Mouse (Mus musculus): ENCODE data around the gene Srcin1. TPM values are rescaled to one million over a fixed set of nuclear protein-coding genes. Genes with fewer than 3 reads are reported as not detected.
A peak's percentile ranks its signal among the peaks of the same experiment; 100 is the strongest.

The Srcin1 gene
- polyA plus RNA-seq, 1 experiment from 2014 or later = 11.9 TPM

DNA sequence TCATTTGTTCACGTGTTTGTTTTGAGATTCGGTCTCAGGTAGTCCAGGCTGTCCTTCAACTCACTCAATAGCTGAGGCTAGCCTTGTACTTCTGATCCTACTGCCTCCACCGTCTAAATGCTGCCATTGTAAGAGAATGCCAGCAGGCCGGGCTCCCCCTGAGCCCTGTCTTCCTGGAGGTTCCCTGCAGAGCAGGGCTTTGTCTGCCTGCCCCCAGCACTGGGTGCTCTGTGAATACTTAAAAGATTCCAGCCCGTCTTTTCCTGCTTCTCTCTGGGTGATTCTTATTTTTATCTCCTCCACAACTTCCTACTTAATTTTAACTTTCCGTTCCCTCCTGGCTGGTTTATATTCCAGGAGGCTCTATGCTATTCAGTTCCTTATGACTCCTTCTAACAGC lies 26.2 kb upstream of the Srcin1 start:
- no peak overlapping the region for H3K4me2 ChIP-seq
- no peaks in the 10 kb centered on the region for H3K36me3 ChIP-seq
- H3K4me3 ChIP-seq = no peak overlapping the region
- no peaks in the 10 kb centered on the region for H3K27me3 ChIP-seq
- WGBS = 22% methylated on average over 6 of the region's 6 CpGs
- H3K4me1 ChIP-seq (replicated peaks) = no peaks in the 10 kb centered on the region
- no peak overlapping the region for H3K27ac ChIP-seq (replicated peaks)
- no peak for ATAC-seq (ENCODE audit: low FRiP score, low read depth)
- no peaks in the 10 kb centered on the region for H3K9me3 ChIP-seq
- H3K9ac ChIP-seq = no peak overlapping the region

DNA sequence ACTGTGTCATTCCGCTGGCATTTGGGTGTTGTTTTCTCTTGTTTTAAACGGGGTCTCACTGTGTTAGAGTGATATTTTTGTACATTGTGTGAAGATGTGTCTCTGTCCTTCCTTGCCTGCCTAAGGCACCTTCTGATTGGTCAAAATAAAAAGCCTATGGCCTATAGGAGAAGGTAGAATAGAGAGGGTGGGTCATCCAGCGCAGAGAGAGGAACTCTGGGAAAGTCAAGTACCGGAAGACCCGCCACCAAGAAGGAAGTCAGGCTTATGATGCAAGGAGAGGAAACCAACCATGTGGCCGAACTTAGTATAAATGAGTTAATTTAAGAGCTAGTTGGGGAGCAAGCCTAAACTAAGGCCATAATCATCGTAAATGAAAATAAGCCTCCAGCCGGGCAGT lies 23.1 kb upstream of the Srcin1 start:
- ATAC-seq (ENCODE audit: low FRiP score, low read depth) = no peak
- Histone ChIP-seq H3K9ac (no peak overlapping the region), H3K4me3 (no peak overlapping the region), H3K27me3 (no peaks in the 10 kb centered on the region), H3K4me1 (replicated peaks) (no peaks in the 10 kb centered on the region), H3K4me2 (no peak overlapping the region), H3K9me3 (no peaks in the 10 kb centered on the region), H3K36me3 (no peaks in the 10 kb centered on the region), H3K27ac (replicated peaks) (no peak overlapping the region)
- WGBS = 89% methylated on average over 8 of the region's 8 CpGs

DNA sequence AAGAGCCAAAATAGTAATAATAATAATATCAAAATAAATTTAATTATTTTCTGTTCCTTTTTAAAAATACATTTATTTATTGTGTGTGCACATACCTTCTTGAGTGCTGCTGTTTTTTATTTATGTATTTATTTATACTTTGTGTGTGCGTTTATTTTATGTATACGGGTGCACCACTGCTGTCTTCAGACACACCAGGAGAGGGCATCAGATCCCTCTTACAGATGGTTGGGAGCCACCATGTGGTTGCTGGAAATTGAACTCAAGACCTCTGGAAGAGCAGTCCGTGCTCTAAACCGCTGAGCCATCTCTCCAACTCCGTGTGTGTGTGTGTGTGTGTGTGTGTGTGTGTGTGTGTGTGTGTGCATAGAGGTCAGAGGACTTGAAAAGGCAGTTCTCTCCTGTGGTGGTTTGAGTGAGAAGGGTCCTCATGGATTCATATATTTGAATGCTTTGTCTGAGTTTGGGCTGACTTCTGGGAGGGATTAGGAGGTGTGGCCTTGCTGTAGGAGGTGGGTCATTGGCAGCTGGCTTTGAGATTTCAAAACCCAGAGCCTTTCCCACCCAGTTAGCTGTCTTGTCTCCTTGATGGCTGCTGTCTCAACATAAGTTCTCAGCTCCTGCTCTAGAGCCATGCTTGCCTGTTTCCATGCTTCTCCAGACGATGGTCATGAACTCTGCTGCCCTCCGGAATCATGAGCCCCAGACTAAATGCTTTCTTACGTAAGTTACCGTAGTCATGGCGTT lies 22.1 kb upstream of the Srcin1 start:
- Histone ChIP-seq H3K27ac (replicated peaks) (no peak overlapping the region), H3K36me3 (no peaks in the 10 kb centered on the region), H3K4me1 (replicated peaks) (no peaks in the 10 kb centered on the region), H3K9ac (no peak overlapping the region), H3K27me3 (no peaks in the 10 kb centered on the region), H3K4me2 (no peak overlapping the region), H3K9me3 (no peaks in the 10 kb centered on the region), H3K4me3 (no peak overlapping the region)
- ATAC-seq (ENCODE audit: low FRiP score, low read depth) = no peak
- 81% methylated on average over 10 of the region's 10 CpGs for WGBS

DNA sequence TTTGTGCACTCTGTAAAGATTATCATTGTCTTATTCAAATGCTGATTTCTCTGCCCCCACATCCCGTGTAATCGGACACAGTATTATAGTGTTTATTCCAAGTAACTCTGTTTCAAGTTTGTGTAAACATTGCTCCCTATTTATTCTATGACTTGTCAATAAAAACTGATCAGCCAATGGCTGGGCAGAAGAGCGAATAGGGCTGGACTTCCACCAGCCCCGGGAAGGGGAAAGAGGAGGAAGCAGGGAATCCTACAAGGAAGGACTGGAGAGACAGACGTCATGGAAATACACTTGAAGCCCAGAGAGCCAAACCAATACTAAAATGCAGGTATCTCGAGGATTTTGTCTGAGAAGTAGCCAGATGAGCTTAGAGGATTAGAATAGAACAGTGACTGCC lies 18.1 kb upstream of the Srcin1 start:
- H3K4me2 ChIP-seq = no peak overlapping the region
- H3K27ac ChIP-seq (replicated peaks) = no peak overlapping the region
- 49% methylated on average over 6 of the region's 6 CpGs for WGBS

DNA sequence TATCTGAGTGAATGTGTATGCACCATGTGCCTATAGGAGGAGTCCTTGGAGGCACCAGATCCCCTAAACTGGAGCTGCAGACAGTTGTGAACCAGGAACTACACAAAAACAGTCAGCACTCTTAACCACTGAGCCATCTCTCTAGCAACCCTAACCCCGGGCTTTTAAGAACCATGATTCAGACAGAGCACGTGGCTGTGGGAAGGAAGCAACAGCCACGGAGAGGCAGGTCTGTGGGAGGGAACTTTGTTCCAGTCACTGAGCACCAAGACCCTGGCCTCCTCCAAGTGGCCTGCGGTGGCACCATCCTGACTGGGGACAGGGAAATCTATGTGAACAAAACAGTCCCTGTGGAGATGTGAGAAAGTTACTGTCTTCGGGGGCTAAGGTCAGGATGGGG lies 15.9 kb upstream of the Srcin1 start:
- H3K4me3 ChIP-seq = no peak overlapping the region
- no peak overlapping the region for H3K27ac ChIP-seq (replicated peaks)
- H3K36me3 ChIP-seq = no peaks in the 10 kb centered on the region
- no peaks in the 10 kb centered on the region for H3K27me3 ChIP-seq
- ATAC-seq (ENCODE audit: low FRiP score, low read depth) = no peak
- peaks cover 6% of the 10 kb centered on the region for H3K4me1 ChIP-seq (replicated peaks)
- no peak overlapping the region for H3K4me2 ChIP-seq
- 32% methylated on average over 5 of the region's 5 CpGs for WGBS
- no peak overlapping the region for H3K9ac ChIP-seq
- H3K9me3 ChIP-seq = no peaks in the 10 kb centered on the region

More for the DNA sequence above, 18.1 kb upstream of the Srcin1 start:
- no peaks in the 10 kb centered on the region for H3K9me3 ChIP-seq
- peaks cover 6% of the 10 kb centered on the region for H3K4me1 ChIP-seq (replicated peaks)
- no peak overlapping the region for H3K9ac ChIP-seq
- no peak overlapping the region for H3K4me3 ChIP-seq
- H3K36me3 ChIP-seq = no peaks in the 10 kb centered on the region
- no peak for ATAC-seq (ENCODE audit: low FRiP score, low read depth)
- H3K27me3 ChIP-seq = no peaks in the 10 kb centered on the region

DNA sequence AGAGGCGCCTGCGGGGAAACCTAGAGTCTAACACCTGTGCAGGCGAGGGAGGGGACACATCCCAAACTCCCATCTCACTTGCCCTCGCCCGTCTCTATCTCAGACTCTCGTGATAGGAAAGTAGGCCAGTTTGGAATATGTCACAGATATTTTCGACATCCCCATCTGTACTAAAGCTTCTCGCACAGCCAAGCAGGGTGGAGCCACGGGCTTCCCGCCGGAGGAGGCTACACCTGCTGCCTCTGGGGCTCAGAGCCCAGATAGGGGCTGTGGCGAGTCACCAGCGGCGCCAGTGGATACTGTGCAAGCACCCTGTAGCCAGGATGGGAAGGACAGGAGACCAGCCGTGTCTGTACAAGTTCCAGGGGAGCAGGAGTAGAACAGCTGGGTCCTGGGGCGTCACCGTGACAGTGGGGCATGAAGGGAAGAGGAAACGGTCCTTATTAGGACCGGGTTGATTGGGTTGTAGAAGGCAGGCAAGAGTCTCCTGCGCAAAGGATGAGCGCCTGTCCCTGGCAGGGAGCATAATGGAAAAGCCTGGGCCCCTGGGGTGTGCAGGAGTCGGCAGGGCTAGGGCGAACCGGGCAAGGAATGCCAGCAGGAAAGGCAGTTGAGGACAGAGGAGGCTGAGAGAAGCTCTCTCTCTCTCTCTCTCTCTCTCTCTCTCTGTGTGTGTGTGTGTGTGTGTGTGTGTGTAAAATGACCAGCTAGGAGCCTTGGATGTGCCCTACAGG lies 14.4 kb upstream of the Srcin1 start:
- Histone ChIP-seq H3K4me1 (replicated peaks) (peaks cover 6% of the 10 kb centered on the region), H3K9ac (no peak overlapping the region)
- 29% methylated on average over 24 of the region's 24 CpGs for WGBS

DNA sequence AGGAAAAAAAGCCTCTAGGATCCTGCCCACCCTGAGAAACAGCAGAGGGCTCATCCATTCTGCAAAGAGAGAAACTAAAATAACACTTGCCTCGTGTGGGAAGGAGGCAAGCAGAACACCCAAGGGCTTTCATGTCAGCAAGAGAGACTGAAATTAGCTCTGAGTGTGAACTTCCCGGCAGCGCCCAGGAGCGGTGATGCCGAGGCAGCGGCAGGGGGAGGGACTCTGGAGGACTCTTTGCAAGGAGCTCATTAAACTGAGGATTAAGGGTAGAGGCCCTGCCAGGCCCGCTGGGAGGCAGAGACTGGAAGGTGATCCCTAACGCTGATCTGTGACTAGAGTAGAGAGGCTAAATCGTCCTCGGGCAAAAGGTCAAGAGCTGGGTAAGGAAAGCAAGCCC lies 13.2 kb upstream of the Srcin1 start:
- WGBS = 6% methylated on average over 10 of the region's 10 CpGs
- Histone ChIP-seq H3K9ac (no peak overlapping the region), H3K36me3 (no peaks in the 10 kb centered on the region), H3K4me1 (replicated peaks) (peaks cover 6% of the 10 kb centered on the region), H3K4me2 (no peak overlapping the region), H3K27ac (replicated peaks) (no peak overlapping the region), H3K9me3 (no peaks in the 10 kb centered on the region), H3K4me3 (no peak overlapping the region), H3K27me3 (no peaks in the 10 kb centered on the region)
- no peak for ATAC-seq (ENCODE audit: low FRiP score, low read depth)

More for the DNA sequence above, 14.4 kb upstream of the Srcin1 start:
- no peak for ATAC-seq (ENCODE audit: low FRiP score, low read depth)
- Histone ChIP-seq H3K36me3 (no peaks in the 10 kb centered on the region), H3K4me3 (no peak overlapping the region), H3K4me2 (peak overlapping the region; percentile 14), H3K27ac (replicated peaks) (no peak overlapping the region), H3K27me3 (no peaks in the 10 kb centered on the region), H3K9me3 (no peaks in the 10 kb centered on the region)

DNA sequence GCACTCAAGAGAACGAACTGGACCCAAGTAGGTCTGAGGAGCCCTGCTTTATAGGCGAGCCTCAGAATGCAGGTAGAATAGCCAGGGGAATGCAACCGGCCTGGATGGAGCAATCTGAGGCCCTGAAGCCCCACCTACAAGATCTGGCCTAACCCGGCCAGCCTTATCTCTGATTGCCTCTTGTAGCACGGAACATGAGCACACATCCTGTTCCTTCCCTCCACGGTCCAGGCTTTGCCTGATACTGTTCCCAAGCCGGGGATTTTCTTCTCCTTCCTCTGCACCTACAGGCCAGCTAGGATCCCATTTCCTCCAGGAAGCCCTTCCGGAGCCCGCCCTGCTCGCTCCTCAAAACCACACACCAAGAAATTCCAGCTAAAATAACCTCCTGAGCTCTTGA lies 9.9 kb upstream of the Srcin1 start:
- Histone ChIP-seq H3K27ac (replicated peaks) (no peak overlapping the region), H3K4me3 (no peak overlapping the region), H3K4me2 (no peak overlapping the region), H3K9me3 (no peaks in the 10 kb centered on the region), H3K4me1 (replicated peaks) (peaks cover 6% of the 10 kb centered on the region), H3K27me3 (no peaks in the 10 kb centered on the region), H3K36me3 (no peaks in the 10 kb centered on the region), H3K9ac (no peak overlapping the region)
- ATAC-seq (ENCODE audit: low FRiP score, low read depth) = no peak
- 84% methylated on average over 10 of the region's 10 CpGs for WGBS

DNA sequence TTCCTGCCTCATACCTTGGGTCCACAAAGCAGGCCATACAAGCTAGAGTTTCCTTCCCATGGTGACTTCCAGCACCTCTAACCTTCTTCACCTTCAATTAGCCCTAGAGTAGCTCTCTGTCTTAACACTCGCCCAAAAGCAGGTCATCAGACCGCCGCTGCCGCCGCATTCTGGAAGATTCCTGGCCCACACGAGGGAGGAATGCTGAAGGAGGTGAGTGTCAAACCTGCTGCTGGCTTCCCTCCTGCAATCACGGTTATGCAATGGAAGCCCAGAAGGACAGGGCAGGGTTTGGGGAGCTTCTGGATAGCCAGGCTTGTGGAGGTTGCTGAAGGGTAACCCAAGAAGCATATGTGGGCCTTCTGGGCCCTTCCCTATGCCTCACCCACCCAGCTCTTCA lies 8.5 kb upstream of the Srcin1 start:
- Histone ChIP-seq H3K27me3 (no peaks in the 10 kb centered on the region), H3K4me3 (no peak overlapping the region), H3K4me1 (replicated peaks) (no peaks in the 10 kb centered on the region; the same call in 1 of the 2 replicates), H3K4me2 (no peak overlapping the region), H3K27ac (replicated peaks) (no peak overlapping the region), H3K36me3 (no peaks in the 10 kb centered on the region), H3K9me3 (no peaks in the 10 kb centered on the region), H3K9ac (no peak overlapping the region)
- 75% methylated on average over 7 of the region's 7 CpGs for WGBS
- no peak for ATAC-seq (ENCODE audit: low FRiP score, low read depth)

DNA sequence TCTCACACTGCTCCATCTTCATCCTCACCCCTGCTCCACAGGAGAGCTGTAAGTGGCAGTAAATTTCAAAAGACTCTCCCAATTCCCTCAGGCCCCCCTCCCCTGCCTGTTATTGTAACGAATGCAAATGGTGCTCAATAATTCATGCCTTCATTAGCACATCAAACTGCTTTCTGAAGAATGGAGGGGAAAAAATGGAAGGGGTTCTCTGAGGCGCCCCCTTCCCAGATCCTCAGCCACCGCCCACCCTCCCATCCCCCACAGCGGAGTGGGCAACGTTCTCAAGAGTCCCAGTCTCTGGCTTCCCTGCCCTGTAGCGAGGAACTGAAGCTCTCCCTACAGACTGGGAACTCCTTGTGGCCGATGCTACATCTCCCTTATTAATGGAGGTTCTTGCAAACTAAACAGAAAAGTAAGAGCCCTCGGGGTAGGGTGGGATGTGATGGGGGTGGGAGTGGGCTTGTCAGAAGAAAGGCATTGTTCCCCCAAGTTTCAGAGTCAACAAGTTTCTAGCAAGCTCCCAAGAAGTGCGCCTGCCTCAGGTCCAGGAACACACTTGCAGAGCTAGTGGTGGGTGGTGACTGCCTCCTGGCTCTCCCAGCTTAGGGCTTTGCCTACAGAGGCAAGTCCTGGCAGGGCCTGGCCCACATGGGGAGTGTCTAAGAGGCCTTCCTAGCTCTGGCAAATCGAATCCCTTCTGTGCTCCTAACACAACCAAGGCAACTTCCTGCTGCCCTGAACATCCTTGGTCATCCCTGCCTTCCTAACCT lies 3.3 kb upstream of the Srcin1 start:
- Histone ChIP-seq H3K4me3 (no peak overlapping the region), H3K9me3 (no peaks in the 10 kb centered on the region), H3K4me2 (no peak overlapping the region), H3K9ac (no peak overlapping the region), H3K36me3 (no peaks in the 10 kb centered on the region), H3K4me1 (replicated peaks) (peaks cover 12% of the 10 kb centered on the region), H3K27ac (replicated peaks) (no peak overlapping the region), H3K27me3 (no peaks in the 10 kb centered on the region)
- 11% methylated on average over 10 of the region's 10 CpGs for WGBS
- no peak for ATAC-seq (ENCODE audit: low FRiP score, low read depth)

DNA sequence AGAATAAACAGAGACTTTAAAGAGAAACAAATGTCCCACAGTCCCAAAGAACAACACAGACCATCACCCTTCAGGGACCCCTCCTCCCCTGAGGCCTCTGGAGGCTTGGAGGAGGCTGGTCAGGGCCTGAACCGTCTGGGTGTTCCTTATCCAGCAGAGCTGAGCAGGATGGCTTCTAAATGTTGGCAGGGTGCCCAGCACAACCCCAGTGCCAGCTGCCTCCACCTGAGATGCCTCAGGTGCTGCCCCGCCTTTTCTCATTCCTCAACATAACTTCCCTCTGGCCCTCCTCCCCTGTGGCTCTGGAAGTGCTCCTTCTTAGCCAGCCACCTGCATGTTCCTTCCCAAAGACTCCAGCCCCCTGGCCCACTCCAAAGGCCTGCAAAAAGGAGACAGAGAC lies 2.3 kb upstream of the Srcin1 start:
- H3K27me3 ChIP-seq = no peaks in the 10 kb centered on the region
- H3K4me3 ChIP-seq = no peak overlapping the region
- no peak overlapping the region for H3K4me2 ChIP-seq
- ATAC-seq (ENCODE audit: low FRiP score, low read depth) = no peak
- no peaks in the 10 kb centered on the region for H3K9me3 ChIP-seq
- no peak overlapping the region for H3K9ac ChIP-seq
- 38% methylated on average over 2 of the region's 2 CpGs for WGBS
- peaks cover 21% of the 10 kb centered on the region for H3K4me1 ChIP-seq (replicated peaks)
- no peak overlapping the region for H3K27ac ChIP-seq (replicated peaks)
- H3K36me3 ChIP-seq = no peaks in the 10 kb centered on the region

DNA sequence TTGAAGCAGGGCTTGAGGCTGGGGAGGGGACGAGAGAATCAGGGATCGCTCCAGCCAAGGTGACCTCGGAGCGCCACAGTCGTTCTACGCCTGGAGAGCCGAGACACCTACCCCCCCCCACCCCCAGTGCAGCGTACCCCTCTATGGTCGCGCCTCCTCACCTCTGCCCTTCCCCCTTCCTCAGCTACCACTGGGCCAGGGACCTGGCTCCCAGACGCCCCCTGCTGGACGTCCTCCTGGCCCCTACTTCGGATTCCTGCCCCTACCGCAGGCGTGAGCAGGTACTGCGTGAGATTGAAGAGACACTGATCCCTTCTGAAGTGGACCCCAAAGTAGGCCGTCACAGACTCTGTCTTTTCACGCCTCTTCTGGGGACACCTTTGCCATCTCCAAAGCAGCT lies 348 bp downstream of the Srcin1 start:
- Histone ChIP-seq H3K27ac (replicated peaks) (peak overlapping the region; percentile 95), H3K4me2 (peak overlapping the region; percentile 90), H3K36me3 (no peaks in the 10 kb centered on the region), H3K9me3 (no peaks in the 10 kb centered on the region), H3K9ac (peak overlapping the region; percentile 96), H3K27me3 (no peaks in the 10 kb centered on the region), H3K4me3 (peak overlapping the region; percentile 82), H3K4me1 (replicated peaks) (peaks cover 47% of the 10 kb centered on the region)
- peak; percentile 47 for ATAC-seq (ENCODE audit: low FRiP score, low read depth)
- WGBS = under 1% methylated on average over 17 of the region's 18 CpGs

All from hindbrain, embryonic 15.5 days (tissue).